9 mouse cellular contexts compared by ENCODE assay signal in the genomic region with DNA sequence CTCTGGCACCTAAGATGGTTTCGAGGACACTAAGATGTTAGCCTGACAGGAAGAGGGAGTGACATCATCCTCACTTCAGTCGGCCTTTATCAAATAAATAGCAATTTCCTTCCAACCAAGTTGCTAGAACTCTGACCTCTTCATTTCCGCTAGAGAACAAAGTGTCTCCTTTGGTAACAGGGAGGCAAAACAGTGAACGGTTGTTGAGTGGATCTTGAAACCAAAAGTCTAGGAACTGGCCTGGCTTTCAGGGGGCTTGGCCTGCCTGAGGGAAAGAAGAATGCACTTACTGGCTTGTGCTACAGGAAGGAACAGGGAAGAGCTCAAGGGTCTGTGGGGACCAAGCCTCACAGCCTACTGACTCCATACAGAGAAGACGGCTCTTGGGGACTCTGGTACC. TPM values are rescaled to one million over a fixed set of nuclear protein-coding genes. Genes with fewer than 3 reads are reported as not detected.
DNase-seq lines count a peak whose midpoint lies in the region; ATAC-seq lines count a peak whose summit lies in the region.
"Had no signal": no experiment of that assay in that cellular context is flagged by ENCODE, and none has a peak within 500 bp of the region (broad histone marks: within the 10 kb centered on the region; RNA-seq: fewer than 3 reads in every experiment).

No protein-coding gene starts in this region.

- H3K36me3 ChIP-seq in intestine, embryonic 15.5 days: no peaks in the 10 kb centered on the region
- H3K36me3 ChIP-seq in intestine, embryonic 16.5 days (ENCODE audit: control insufficient read depth, insufficient read depth, low read length): no peaks in the 10 kb centered on the region
- H3K36me3 ChIP-seq in hindbrain, embryonic 16.5 days (ENCODE audit: control insufficient read depth, insufficient read depth, low read length): peaks cover 2% of the 10 kb centered on the region; the same call in 1 of the 2 replicates

- H3K27me3 ChIP-seq in intestine, embryonic 15.5 days (replicated peaks): no peaks in the 10 kb centered on the region
- no peaks in the 10 kb centered on the region for H3K27me3 ChIP-seq in intestine, embryonic 16.5 days (replicated peaks; ENCODE audit: control insufficient read depth, insufficient read depth, low read length)
- no peaks in the 10 kb centered on the region for H3K27me3 ChIP-seq in hindbrain, embryonic 16.5 days (replicated peaks; ENCODE audit: control insufficient read depth, insufficient read depth, low read length)

- no peaks in the 10 kb centered on the region for H3K4me1 ChIP-seq in intestine, embryonic 15.5 days (replicated peaks)
- peaks cover 8% of the 10 kb centered on the region for H3K4me1 ChIP-seq in intestine, embryonic 16.5 days (ENCODE audit: control insufficient read depth, insufficient read depth, low read length)
- no peaks in the 10 kb centered on the region for H3K4me1 ChIP-seq in hindbrain, embryonic 16.5 days (ENCODE audit: control insufficient read depth, insufficient read depth, low read depth, low read length)

- H3K9ac ChIP-seq in intestine, embryonic 15.5 days: no peak overlapping the region
- H3K9ac ChIP-seq in intestine, embryonic 16.5 days (ENCODE audit: low read depth, low read length): no peak overlapping the region
- H3K9ac ChIP-seq in hindbrain, embryonic 16.5 days (ENCODE audit: low read depth, low read length): no peak overlapping the region

- H3K27ac ChIP-seq in intestine, embryonic 15.5 days: no peak overlapping the region
- no peak overlapping the region for H3K27ac ChIP-seq in intestine, embryonic 16.5 days (ENCODE audit: low read length)
- no peak overlapping the region for H3K27ac ChIP-seq in hindbrain, embryonic 16.5 days (ENCODE audit: low read depth, low read length)

- 0 out of 2 replicates have a peak, but pooled peaks have one; percentile 31 for ATAC-seq in intestine, embryonic 15.5 days
- ATAC-seq in intestine, embryonic 16.5 days: no peak
- ATAC-seq in activated CD4-positive, CD25-positive, alpha-beta regulatory T cell, adult 4 months: peak; percentile 74
- ATAC-seq in hindbrain, embryonic 16.5 days: no peak

- H3K4me2 ChIP-seq in intestine, embryonic 15.5 days (replicated peaks): no peak overlapping the region
- no peak overlapping the region for H3K4me2 ChIP-seq in intestine, embryonic 16.5 days (ENCODE audit: low read depth, low read length)
- H3K4me2 ChIP-seq in hindbrain, embryonic 16.5 days (ENCODE audit: low read length): no peak overlapping the region

- H3K9me3 ChIP-seq in intestine, embryonic 15.5 days: no peaks in the 10 kb centered on the region
- H3K9me3 ChIP-seq in intestine, embryonic 16.5 days (ENCODE audit: control insufficient read depth, low read length): no peaks in the 10 kb centered on the region
- peaks cover 2% of the 10 kb centered on the region; the same call in 1 of the 2 replicates for H3K9me3 ChIP-seq in hindbrain, embryonic 16.5 days (ENCODE audit: control insufficient read depth, low read length)

- WGBS in intestine, embryonic 15.5 days: 72% methylated on average over 5 of the region's 5 CpGs
- 82% methylated on average over 5 of the region's 5 CpGs for WGBS in intestine, embryonic 16.5 days
- WGBS in hindbrain, embryonic 16.5 days: 80% methylated on average over 5 of the region's 5 CpGs

- intact Hi-C loops in heart, postnatal 10 days (cut with DNase I): no loop called here

- H3K4me3 ChIP-seq in intestine, embryonic 15.5 days (replicated peaks): no peak overlapping the region
- no peak overlapping the region for H3K4me3 ChIP-seq in intestine, embryonic 16.5 days (ENCODE audit: low read length)
- H3K4me3 ChIP-seq in hindbrain, embryonic 16.5 days (ENCODE audit: low read length): no peak overlapping the region
- H3K4me3 ChIP-seq: myocyte had no signal

- DNase-seq in heart, postnatal 10 days: peak; percentile 38 to 45
- peak; percentile 53 for DNase-seq in lung, postnatal 10 days
- DNase-seq in right cerebral cortex, postnatal 10 days (ENCODE audit: low spot score in 2 of 2): no peak
- no peak for DNase-seq in ovary, postnatal 14 days (ENCODE audit: low spot score)

RNA-seq across cellular contexts. Expression of a gene that starts 24.6 kb away (rescaled TPM):
- polyA plus RNA-seq in intestine, embryonic 15.5 days (2015; fragmentation: Nextera tagmentation; extraction: Ambion mirVana): 52.6 and 54.7 TPM in 2 replicates
- polyA plus RNA-seq in intestine, embryonic 16.5 days (2015; fragmentation: Nextera tagmentation; extraction: Ambion mirVana): 51.4 and 56.1 TPM in 2 replicates
- 10 to 100 TPM; 58.8 to 63.5 TPM for polyA plus RNA-seq in activated CD4-positive, CD25-positive, alpha-beta regulatory T cell, adult 4 months (2017; shearing (Covaris generic))
- 10 to 100 TPM; 48.8 to 50.2 TPM for total RNA-seq in heart, postnatal 10 days (2021)
- polyA plus RNA-seq in hindbrain, embryonic 16.5 days (2015; fragmentation: Nextera tagmentation; extraction: Ambion mirVana): 40.2 and 41.2 TPM in 2 replicates

RNA-seq across cellular contexts. Expression of a gene that starts 24.8 kb away (rescaled TPM):
- 31.3 and 33.1 TPM in 2 replicates for polyA plus RNA-seq in intestine, embryonic 15.5 days (2015; fragmentation: Nextera tagmentation; extraction: Ambion mirVana)
- 34.9 and 39.3 TPM in 2 replicates for polyA plus RNA-seq in intestine, embryonic 16.5 days (2015; fragmentation: Nextera tagmentation; extraction: Ambion mirVana)
- polyA plus RNA-seq in activated CD4-positive, CD25-positive, alpha-beta regulatory T cell, adult 4 months (2017; shearing (Covaris generic)): 10 to 100 TPM; 18.6 to 34.1 TPM
- 10 to 100 TPM; 21.9 to 29.2 TPM for total RNA-seq in heart, postnatal 10 days (2021)
- 108 and 112 TPM in 2 replicates for polyA plus RNA-seq in hindbrain, embryonic 16.5 days (2015; fragmentation: Nextera tagmentation; extraction: Ambion mirVana)

Comparison
In these comparisons a context has a peak if more than half of its experiments do, and no peak if none do; other contexts are left out.
1. ATAC-seq: peak in intestine, embryonic 15.5 days (single experiment) and activated CD4-positive, CD25-positive, alpha-beta regulatory T cell, adult 4 months (single experiment); none in intestine, embryonic 16.5 days (single experiment) and hindbrain, embryonic 16.5 days (single experiment).
2. DNase-seq: peak in heart, postnatal 10 days (2 of 2) and lung, postnatal 10 days (single experiment); none in right cerebral cortex, postnatal 10 days (0 of 2) and ovary, postnatal 14 days (single experiment).